Mouse (Mus musculus) 3T3-L1 (cell line): ENCODE data around the gene Krtap1-4.

Experiments
- DNase-seq: peaks from one replicate; pipeline ENCODE4 v3.0.0-alpha.2; 2015; ENCODE audit warnings: low read depth, low spot score

Gene Krtap1-4

GRCm38 (mm10) chr11:99550765-99551164 lies 32.7 kb downstream of the Krtap1-4 start, which contains the start of gene Krtap3-3:
Gene Krtap3-3 (minus strand): TSS chr11:99550865.
- no peak for DNase-seq

- DNase-seq: no peak
These were observed 35.6 kb downstream of the Krtap1-4 start for GRCm38 (mm10) chr11:99547892-99548291.

DNA sequence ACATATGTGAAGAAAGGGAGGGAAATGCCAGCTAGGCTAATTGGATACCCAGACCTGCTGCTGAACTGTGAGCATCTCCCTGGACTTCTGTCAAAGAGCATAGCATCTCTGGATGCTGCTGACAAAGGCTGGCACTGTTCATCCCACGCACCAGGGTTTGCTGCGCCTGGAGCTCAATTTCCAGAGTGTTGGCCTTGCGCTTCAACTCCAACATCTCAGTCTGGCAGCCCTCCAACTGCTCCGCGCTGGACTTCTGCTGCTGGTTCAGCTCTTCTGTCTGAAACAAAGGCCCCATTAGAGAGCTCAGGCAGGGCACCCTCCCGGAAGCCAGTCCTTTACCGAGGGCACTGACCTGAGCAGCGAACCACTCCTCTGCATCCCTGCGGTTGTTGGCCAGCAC lies 43.7 kb downstream of the Krtap1-4 start:
- DNase-seq: no peak
